Mouse (Mus musculus) forebrain, embryonic 13.5 days (tissue): Measurements from ENCODE around the gene Psmd1. TPM values are rescaled to one million over a fixed set of nuclear protein-coding genes. Genes with fewer than 3 reads are reported as not detected.

Experiments
- ATAC-seq: fragments of 200-750 bp; cut with Nextera tagmentation; 2 replicates; pipeline ENCODE4 v1.8.0; 2017
- H3K27ac ChIP-seq: fragments of 300-500 bp; sonication (generic); 2 replicates; pipeline ENCODE4 v1.5.1; 2015; ENCODE audit warnings: inconsistent platforms, mild to moderate bottlenecking, moderate library complexity
- H3K27me3 ChIP-seq: fragments of 300-500 bp; sonication (generic); 2 replicates; pipeline ENCODE4 v1.6.1; 2015; ENCODE audit warnings: mild to moderate bottlenecking, inconsistent platforms
- H3K36me3 ChIP-seq: fragments of 300-500 bp; sonication (generic); 2 replicates; pipeline ENCODE4 v1.6.1; 2015; ENCODE audit warnings: mild to moderate bottlenecking, inconsistent platforms; ENCODE audit not compliant: poor library complexity, severe bottlenecking
- H3K4me1 ChIP-seq: fragments of 300-500 bp; sonication (generic); 2 replicates; pipeline ENCODE4 v1.6.1; 2015; ENCODE audit warnings: inconsistent platforms
- H3K4me2 ChIP-seq: fragments of 300-500 bp; sonication (generic); 2 replicates; pipeline ENCODE4 v1.6.1; 2015; ENCODE audit warnings: inconsistent platforms, mild to moderate bottlenecking, moderate library complexity
- H3K4me3 ChIP-seq: fragments of 300-500 bp; sonication (generic); 2 replicates; pipeline ENCODE4 v1.5.1; 2015; ENCODE audit warnings: mild to moderate bottlenecking, inconsistent platforms
- H3K9ac ChIP-seq: fragments of 300-500 bp; sonication (generic); 2 replicates; pipeline ENCODE4 v1.6.1; 2015; ENCODE audit warnings: mild to moderate bottlenecking, inconsistent platforms
- H3K9me3 ChIP-seq: fragments of 300-500 bp; sonication (generic); replicated peaks from 2 replicates; pipeline ENCODE4 v1.6.1; 2016; ENCODE audit warnings: inconsistent platforms
- WGBS: fragments of 180-500 bp; shearing (Covaris S2); methylation state at CpG from one replicate; pipeline ENCODE4 v1.1.7; 2015; 5-methylcytosine and 5-hydroxymethylcytosine counted together
- polyA plus RNA-seq: library from polyadenylated mRNA; unstranded; fragments of >200 nt; fragmentation: Nextera tagmentation; extraction: Ambion mirVana; gene quantifications from 2 replicates; pipeline ENCODE4 v1.2.1, GENCODE M21; 2015

Psmd1 gene
- polyA plus RNA-seq, 1 experiment from 2014 or later, result 182 TPM

DNA sequence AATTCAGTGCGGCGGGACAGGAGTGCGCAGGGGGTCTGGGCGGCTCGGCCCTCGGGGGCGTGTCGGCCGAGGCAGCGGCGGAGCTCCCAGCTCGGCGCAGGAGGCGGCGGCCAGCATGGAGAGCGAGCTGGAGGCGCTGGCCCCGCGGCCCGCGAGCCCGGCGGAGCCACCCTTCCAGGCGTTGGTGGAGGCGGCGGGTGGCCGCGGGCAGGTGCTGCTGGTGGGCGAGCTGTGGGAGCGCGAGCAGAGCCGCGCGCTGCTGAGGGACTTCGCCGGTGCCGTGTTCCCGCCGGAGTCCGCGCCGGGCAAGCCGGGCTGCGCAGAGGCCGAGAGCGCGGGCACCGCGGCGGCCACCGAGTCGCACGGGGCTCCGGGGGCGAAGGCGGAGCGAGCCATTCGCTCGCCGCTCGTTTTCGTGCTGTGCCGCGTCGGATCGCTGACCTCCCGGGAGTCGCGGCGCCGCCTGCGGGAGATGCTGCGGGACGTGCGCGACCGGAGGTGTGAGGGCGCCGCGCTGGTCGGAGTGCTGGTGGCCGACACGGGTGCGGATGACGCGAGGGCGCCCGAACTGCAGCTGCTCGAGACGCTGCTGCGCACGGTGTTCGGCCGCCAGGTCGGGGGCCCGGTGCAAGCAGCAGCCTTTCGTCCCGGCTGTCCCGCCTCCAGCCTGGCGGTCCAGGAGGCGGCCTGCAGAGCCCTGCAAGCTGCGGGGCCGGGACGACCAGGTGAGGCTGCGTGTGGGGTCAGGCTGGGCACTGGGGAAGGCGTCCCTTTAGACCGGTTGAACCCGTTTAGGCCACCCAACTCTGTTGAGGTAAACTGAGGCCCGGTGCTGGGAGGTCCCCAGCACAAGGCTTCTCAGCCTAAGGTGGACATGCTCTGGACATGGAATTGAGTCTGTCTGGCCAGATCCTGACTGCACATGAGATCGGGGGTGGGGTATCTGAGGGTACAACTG, 18.1 kb upstream of the Psmd1 start, which contains the start of gene 2810459M11Rik:
2810459M11Rik (plus strand) TSS at position 16 of the 958 bp plus-strand sequence.
- ATAC-seq, result peak; percentile 83
- under 1% methylated on average over 106 of the region's 110 CpGs for whole genome bisulfite sequencing
- peaks cover 60% of the 10 kb centered on the region for H3K27me3 ChIP-seq

DNA sequence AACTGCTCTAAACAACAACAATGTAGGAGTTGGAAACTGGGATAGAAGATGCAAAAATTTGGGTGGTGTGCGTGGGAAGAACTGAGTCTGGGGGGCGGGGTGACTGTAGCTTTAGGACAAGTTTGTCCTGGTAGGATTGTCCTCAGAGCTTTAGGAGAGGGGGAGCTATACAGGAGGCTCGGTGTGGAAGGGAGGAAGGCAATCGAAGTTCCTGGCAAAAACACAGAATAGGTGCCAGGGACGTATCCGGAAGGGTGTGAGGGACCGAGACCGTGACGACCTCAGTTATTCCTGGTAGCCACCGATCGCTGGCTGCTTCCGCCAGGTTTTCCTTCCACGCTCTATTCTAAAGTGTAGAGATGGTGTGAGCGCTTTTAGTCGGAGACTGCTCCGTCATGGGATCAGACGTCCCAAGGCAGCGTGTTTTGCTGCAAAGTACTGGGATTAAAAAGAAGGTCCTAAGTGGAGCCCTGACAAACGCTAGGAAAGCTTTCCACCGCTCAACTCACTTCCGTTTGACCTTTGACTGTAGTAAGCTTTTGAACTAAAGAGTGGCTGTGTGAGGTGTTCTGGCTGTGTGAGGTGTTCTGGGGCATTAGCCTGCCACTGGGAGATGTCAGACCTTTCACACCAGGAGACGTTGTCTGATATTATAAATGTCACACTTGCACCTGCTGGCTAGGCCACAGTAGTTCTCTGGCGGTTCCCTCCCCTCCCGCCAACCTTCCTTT, 17.2 kb upstream of the Psmd1 start:
- H3K4me1 ChIP-seq, result peaks cover 12% of the 10 kb centered on the region
- peaks cover 60% of the 10 kb centered on the region for H3K27me3 ChIP-seq
- 10% methylated on average over 24 of the region's 24 CpGs for WGBS
- peak overlapping the region; percentile 61 for H3K4me3 ChIP-seq
- H3K9ac ChIP-seq, result peak overlapping the region; percentile 72
- 0 out of 2 replicates have a peak, but pooled peaks cover under 1% of the 10 kb centered on the region for H3K9me3 ChIP-seq
- peak overlapping the region; percentile 91 for H3K4me2 ChIP-seq
- no peaks in the 10 kb centered on the region for H3K36me3 ChIP-seq
- H3K27ac ChIP-seq, result no peak overlapping the region
- ATAC-seq, result 0 out of 2 replicates have a peak, but pooled peaks have one; percentile 20

More for the DNA sequence above, 18.1 kb upstream of the Psmd1 start, which contains the start of gene 2810459M11Rik:
- peak within 1 kb of the TSS; percentile 61 for H3K4me3 ChIP-seq
- no peak within 1 kb of the TSS for H3K27ac ChIP-seq
- H3K36me3 ChIP-seq, result no peaks in the 10 kb centered on the region
- H3K4me2 ChIP-seq, result peak within 1 kb of the TSS; percentile 91
- peaks cover 9% of the 10 kb centered on the region; the same call in 1 of the 2 replicates for H3K9me3 ChIP-seq
- peak within 1 kb of the TSS; percentile 72 for H3K9ac ChIP-seq
- H3K4me1 ChIP-seq, result peaks cover 12% of the 10 kb centered on the region

DNA sequence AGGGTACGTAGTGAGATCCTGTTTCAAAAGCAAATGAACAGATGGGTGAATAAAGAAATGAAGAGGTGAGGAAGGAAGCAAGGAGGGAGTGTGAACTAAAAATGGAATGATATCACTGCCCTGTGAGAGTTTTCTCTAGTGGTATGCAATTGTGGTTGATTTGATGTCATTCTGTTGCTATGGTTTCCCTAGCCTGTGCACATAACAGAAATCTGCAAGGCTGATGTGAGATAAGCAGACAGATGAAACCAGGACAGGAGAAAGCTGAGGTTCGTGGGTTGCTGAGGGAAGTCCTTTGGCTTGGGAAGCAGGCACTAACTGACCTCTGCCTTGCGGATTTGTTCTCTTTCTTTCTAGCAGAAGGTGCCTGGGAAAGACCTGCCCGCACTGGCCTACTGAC, 16.0 kb upstream of the Psmd1 start:
- Histone ChIP-seq H3K27ac (no peak overlapping the region), H3K4me3 (no peak overlapping the region), H3K36me3 (no peaks in the 10 kb centered on the region), H3K9me3 (no peaks in the 10 kb centered on the region), H3K9ac (no peak overlapping the region), H3K4me2 (no peak overlapping the region), H3K27me3 (peaks cover 57% of the 10 kb centered on the region), H3K4me1 (peaks cover 15% of the 10 kb centered on the region)
- ATAC-seq, result no peak
- 74% methylated on average over 4 of the region's 4 CpGs for WGBS

DNA sequence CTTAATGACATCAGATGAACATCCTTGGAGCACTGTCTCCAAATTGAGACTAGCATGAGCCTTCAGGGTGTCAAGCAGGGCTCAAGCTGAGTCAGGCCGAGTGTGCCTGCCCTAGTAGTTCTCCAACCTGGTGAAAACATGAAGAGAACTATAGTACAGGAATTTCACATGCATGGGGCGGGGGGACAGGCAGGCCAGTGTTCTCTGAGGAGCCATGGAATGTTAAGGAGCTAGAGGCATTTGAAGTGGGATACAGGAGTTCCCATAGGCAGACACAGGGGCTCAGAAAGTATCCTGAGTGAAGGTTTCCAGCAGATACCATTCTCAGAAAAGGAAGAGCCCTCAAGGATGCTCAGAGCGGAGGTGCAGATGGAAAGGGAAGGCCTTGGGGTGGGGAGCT, 15.4 kb upstream of the Psmd1 start:
- Histone ChIP-seq H3K4me3 (no peak overlapping the region), H3K4me2 (no peak overlapping the region), H3K9me3 (no peaks in the 10 kb centered on the region), H3K27ac (no peak overlapping the region), H3K27me3 (peaks cover 52% of the 10 kb centered on the region), H3K36me3 (no peaks in the 10 kb centered on the region), H3K4me1 (peaks cover 15% of the 10 kb centered on the region), H3K9ac (no peak overlapping the region)
- 87% methylated on average over 3 of the region's 3 CpGs for WGBS
- no peak for ATAC-seq

DNA sequence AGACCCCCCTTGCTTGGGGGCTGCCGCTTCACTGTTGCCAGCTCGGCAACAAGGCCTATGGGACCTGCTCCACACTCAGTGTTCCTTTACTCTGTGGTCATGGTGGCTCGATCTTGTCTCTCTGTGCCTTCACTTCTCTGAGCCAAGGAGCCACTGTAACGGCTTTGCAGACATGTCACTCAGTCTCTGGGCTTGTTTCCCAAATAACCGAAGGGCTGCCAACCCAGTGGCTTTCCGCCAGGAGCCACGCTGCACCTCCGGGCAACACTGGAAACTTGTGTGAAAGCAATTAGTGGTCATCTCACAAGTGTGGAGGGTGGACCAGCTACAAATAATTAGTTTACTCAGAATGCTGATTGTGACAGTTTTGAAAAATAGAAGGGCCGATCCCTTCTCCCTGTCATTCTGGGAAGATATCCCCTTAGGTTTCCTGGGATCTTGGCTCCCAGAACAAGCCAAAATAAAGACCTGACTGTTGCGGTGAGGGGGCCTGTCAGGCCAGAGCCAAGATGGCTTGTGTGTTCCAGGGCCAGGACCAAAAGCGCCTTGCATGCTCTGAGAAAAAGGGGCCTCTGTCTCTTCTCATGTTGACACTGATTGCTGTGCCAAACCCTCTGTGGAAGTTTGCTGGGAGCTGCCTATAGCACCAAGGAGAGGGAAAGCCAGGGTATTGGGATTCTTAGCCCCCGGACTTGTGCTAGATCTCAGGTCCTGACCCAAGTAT, 10.8 kb upstream of the Psmd1 start:
- WGBS, result 59% methylated on average over 12 of the region's 12 CpGs
- Histone ChIP-seq H3K27ac (peak overlapping the region; percentile 62), H3K9me3 (no peaks in the 10 kb centered on the region), H3K27me3 (peaks cover 9% of the 10 kb centered on the region), H3K9ac (no peak overlapping the region), H3K36me3 (no peaks in the 10 kb centered on the region), H3K4me2 (no peak overlapping the region), H3K4me1 (peaks cover 15% of the 10 kb centered on the region), H3K4me3 (no peak overlapping the region)
- peak; percentile 85 for ATAC-seq

DNA sequence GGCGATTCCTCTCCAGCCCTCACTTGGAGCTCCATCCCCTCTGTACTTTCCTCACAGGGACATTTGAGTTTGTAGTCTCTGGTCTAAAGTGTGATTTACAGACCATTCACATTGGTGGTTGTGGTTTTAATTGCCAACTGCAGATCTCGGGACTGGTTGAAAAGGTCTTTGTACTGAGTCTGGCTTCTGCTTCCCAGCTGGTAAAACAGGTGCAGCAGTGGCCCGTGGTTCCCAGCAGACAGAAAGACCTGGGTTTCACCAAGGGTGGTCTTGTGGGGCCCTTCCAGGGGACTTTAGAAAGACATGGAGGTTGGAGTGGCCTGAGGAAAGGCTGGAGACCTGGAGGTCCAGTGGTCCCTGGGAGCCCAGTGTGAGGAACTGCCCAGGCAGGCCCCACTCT, 9.2 kb upstream of the Psmd1 start:
- H3K9ac ChIP-seq, result no peak overlapping the region
- H3K36me3 ChIP-seq, result no peaks in the 10 kb centered on the region
- H3K27me3 ChIP-seq, result no peaks in the 10 kb centered on the region
- peaks cover 19% of the 10 kb centered on the region for H3K4me1 ChIP-seq
- no peaks in the 10 kb centered on the region for H3K9me3 ChIP-seq
- no peak overlapping the region for H3K27ac ChIP-seq
- no peak overlapping the region for H3K4me2 ChIP-seq
- 51% methylated on average over 3 of the region's 3 CpGs for WGBS
- ATAC-seq, result no peak
- no peak overlapping the region for H3K4me3 ChIP-seq

DNA sequence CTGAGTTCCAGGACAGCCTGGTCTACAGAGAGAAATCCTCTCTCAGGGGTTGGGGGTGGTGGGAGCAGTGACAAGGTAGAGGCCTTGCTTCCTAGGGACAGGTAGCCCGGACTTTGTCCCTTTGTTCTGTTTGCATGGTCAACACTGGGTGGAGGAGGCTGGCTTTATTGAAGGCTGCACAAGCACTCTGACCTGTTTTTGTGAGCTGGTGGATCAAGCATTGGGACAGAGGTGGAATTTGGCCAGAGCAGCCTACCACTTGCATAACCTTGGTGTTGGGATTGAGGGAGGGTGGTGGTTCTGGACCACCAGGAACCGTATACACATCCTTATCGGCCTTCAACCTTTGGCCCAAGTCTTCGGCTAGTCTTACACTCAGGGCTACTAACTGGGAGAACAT, 7.9 kb upstream of the Psmd1 start:
- Histone ChIP-seq H3K9ac (no peak overlapping the region), H3K27ac (no peak overlapping the region), H3K4me3 (no peak overlapping the region), H3K9me3 (no peaks in the 10 kb centered on the region), H3K4me2 (no peak overlapping the region), H3K27me3 (no peaks in the 10 kb centered on the region), H3K36me3 (no peaks in the 10 kb centered on the region), H3K4me1 (peaks cover 19% of the 10 kb centered on the region)
- ATAC-seq, result no peak
- WGBS, result 91% methylated on average over 4 of the region's 4 CpGs

DNA sequence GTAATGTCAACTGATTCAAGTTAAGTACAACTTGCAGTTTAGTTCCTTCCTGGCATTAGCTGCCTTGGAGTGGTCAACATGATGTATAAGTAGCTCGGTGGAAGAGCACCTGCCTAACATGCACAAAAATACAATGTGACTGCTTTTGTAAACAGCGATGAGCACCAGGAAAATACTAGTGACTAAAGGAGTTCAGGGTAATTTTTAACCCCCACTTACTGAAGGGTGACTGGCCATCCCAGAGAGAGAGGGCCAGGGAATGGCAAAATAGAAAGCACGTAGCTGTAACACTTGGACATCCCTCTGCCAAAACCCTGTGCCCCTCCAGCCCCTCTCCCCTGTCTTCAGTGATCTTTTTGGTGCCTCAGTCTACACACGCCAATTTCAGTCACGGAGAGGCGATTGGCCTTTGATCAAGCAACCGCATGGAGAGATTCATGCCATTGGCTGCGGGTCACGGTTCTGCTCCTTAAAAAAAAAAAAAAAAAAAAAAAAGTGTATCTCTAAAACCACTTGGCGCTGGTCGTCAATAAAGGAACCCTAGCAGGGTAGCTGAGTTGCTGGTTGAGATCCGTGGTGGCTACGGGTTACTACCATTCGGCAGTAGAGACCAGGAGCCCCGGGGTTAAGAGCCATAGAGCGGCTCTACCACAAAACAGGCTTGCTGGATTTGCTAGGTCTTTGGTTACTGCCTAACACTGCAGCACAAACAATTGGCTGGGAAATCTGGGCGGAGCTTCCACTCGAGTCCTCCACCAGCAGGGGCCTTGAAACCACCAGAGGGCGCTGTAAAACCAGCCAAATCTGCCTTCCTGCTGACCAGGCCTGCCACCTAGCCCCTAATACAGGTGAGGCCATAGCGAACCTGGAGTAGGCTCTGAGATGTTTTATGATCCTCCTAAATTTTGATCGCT, 5.1 kb upstream of the Psmd1 start:
- H3K27ac ChIP-seq, result no peak overlapping the region
- H3K4me2 ChIP-seq, result peak overlapping the region; percentile 59
- H3K4me3 ChIP-seq, result peak overlapping the region; percentile 34
- no peaks in the 10 kb centered on the region for H3K9me3 ChIP-seq
- ATAC-seq, result peak; percentile 68
- 10% methylated on average over 21 of the region's 21 CpGs for WGBS
- H3K27me3 ChIP-seq, result no peaks in the 10 kb centered on the region
- H3K36me3 ChIP-seq, result no peaks in the 10 kb centered on the region
- peak overlapping the region; percentile 56 for H3K9ac ChIP-seq
- H3K4me1 ChIP-seq, result peaks cover 13% of the 10 kb centered on the region

DNA sequence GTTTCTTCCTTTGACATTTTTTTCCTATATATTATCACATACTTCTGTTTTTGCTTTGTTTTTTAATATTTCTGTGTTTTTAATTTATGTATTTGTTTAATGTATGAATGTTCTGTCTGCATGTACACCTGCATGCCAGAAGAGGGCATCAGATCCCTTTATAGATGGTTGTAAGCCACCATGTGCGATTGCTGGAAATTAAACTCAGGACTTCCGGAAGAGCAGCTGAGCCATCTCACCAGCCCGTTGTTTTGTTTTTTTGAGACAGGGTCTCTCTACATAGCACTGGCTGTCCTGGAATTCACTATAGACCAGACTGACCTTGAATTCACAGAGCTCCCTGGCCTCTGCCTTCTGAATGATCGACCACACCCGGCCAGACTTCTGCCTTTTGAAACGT, 1.7 kb upstream of the Psmd1 start:
- no peaks in the 10 kb centered on the region for H3K9me3 ChIP-seq
- H3K4me1 ChIP-seq, result peaks cover 21% of the 10 kb centered on the region
- ATAC-seq, result no peak
- no peaks in the 10 kb centered on the region for H3K27me3 ChIP-seq
- WGBS, result 82% methylated on average over 6 of the region's 6 CpGs
- no peak overlapping the region for H3K4me2 ChIP-seq
- no peak overlapping the region for H3K4me3 ChIP-seq
- H3K9ac ChIP-seq, result no peak overlapping the region
- no peak overlapping the region for H3K27ac ChIP-seq
- H3K36me3 ChIP-seq, result no peaks in the 10 kb centered on the region

DNA sequence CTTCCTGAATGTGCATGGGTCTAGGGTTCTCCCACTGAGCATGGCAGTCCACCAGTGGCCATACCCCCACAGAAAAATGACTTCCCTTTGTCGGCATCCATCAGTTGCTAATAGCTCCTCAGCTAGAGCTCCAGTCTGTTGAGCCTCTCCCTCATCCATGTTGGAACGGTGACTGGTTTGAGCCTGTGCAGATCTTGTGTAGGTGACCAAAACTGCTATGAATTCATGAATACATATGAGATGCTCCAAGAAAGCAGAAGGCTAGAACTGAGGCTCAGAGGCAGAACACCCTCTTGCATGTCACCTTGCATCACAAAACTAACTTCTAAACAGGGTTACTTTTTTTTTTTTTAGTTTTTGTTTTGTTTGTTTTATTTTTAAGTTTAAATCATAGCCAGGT, 12.4 kb downstream of the Psmd1 start:
- no peak overlapping the region for H3K4me3 ChIP-seq
- H3K27me3 ChIP-seq, result no peaks in the 10 kb centered on the region
- ATAC-seq, result no peak
- H3K4me2 ChIP-seq, result no peak overlapping the region
- H3K36me3 ChIP-seq, result peaks cover 83% of the 10 kb centered on the region
- H3K9ac ChIP-seq, result no peak overlapping the region
- H3K9me3 ChIP-seq, result no peaks in the 10 kb centered on the region
- H3K4me1 ChIP-seq, result no peaks in the 10 kb centered on the region
- WGBS, result 97% methylated on average over 2 of the region's 2 CpGs
- no peak overlapping the region for H3K27ac ChIP-seq

DNA sequence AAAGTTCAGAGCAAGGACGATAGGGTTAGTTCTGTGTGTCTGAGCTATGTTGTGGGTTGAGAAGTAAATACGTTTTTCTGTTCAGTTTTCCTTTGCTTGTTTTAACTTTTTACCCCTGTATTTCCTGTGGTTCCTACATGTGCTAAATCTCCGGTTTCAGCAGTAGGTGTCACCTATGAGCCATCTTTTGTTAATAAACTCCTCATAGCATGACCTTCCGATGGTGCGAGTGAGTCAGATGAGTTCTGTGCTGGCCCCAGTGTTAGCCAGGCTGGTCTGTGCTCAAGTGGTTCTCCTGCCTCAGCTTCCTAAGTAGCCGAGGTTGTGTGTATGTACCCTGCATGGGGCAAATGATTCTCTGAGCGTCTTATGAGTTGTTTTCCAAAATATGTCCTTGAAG, 30.2 kb downstream of the Psmd1 start:
- Histone ChIP-seq H3K4me2 (no peak overlapping the region), H3K27ac (no peak overlapping the region), H3K4me1 (no peaks in the 10 kb centered on the region), H3K9me3 (no peaks in the 10 kb centered on the region), H3K36me3 (peaks cover 69% of the 10 kb centered on the region), H3K4me3 (no peak overlapping the region), H3K9ac (no peak overlapping the region), H3K27me3 (no peaks in the 10 kb centered on the region)
- no peak for ATAC-seq
- WGBS, result 88% methylated on average over 7 of the region's 7 CpGs
